Mouse (Mus musculus) urinary bladder, postnatal 14 days (tissue): ENCODE results near the gene Ube2j1.
A peak's percentile ranks its signal among the peaks of the same experiment; 100 is the strongest.

ENCODE experiments used
- DNase-seq: peaks from one replicate; pipeline ENCODE4 v3.0.0; 2021; ENCODE audit warnings: low spot score

Ube2j1 gene

GRCm38 (mm10) chr4:33018361-33018999 is 12.7 kb upstream of the Ube2j1 start:
- DNase-seq = peak; percentile 87

- DNase-seq = no peak
These were observed 6.8 kb upstream of the Ube2j1 start for GRCm38 (mm10) chr4:33024420-33024819.

GRCm38 (mm10) chr4:33029104-33029503 is 2.1 kb upstream of the Ube2j1 start:
- DNase-seq = no peak

GRCm38 (mm10) chr4:33030264-33031194 is 687 bp upstream of the Ube2j1 start:
- DNase-seq = peak; percentile 22

- DNase-seq = no peak
These were observed 829 bp downstream of the Ube2j1 start for GRCm38 (mm10) chr4:33032045-33032444.

GRCm38 (mm10) chr4:33033515-33033914 is 2.3 kb downstream of the Ube2j1 start:
- no peak for DNase-seq

- DNase-seq = no peak
These were observed 8.6 kb downstream of the Ube2j1 start for GRCm38 (mm10) chr4:33039826-33040225.

- no peak for DNase-seq
These were observed 18.4 kb downstream of the Ube2j1 start for GRCm38 (mm10) chr4:33049601-33050000.

- DNase-seq = no peak
These were observed 20.8 kb downstream of the Ube2j1 start for GRCm38 (mm10) chr4:33052055-33052454.

GRCm38 (mm10) chr4:33052650-33053049 is 21.4 kb downstream of the Ube2j1 start:
- DNase-seq = no peak

GRCm38 (mm10) chr4:33054426-33054825 is 23.2 kb downstream of the Ube2j1 start:
- no peak for DNase-seq

GRCm38 (mm10) chr4:33056317-33056716 is 25.1 kb downstream of the Ube2j1 start:
- no peak for DNase-seq

- DNase-seq = peak; percentile 67
These were observed 26.9 kb downstream of the Ube2j1 start for GRCm38 (mm10) chr4:33057890-33058687.

- no peak for DNase-seq
These were observed 29.9 kb downstream of the Ube2j1 start for GRCm38 (mm10) chr4:33061158-33061557.

- DNase-seq = no peak
These were observed 31.8 kb downstream of the Ube2j1 start, which contains the start of gene Gabrr2 for GRCm38 (mm10) chr4:33062981-33063380. Gene Gabrr2 (plus strand): TSS chr4:33062999.

- DNase-seq = no peak
These were observed 33.8 kb downstream of the Ube2j1 start for GRCm38 (mm10) chr4:33064986-33065385.

GRCm38 (mm10) chr4:33066223-33066960 is 35.2 kb downstream of the Ube2j1 start:
- DNase-seq = no peak

- no peak for DNase-seq
These were observed 36.1 kb downstream of the Ube2j1 start for GRCm38 (mm10) chr4:33067331-33067730.

- DNase-seq = no peak
These were observed 36.6 kb downstream of the Ube2j1 start for GRCm38 (mm10) chr4:33067826-33068225.

GRCm38 (mm10) chr4:33068894-33069293 is 37.7 kb downstream of the Ube2j1 start:
- no peak for DNase-seq

GRCm38 (mm10) chr4:33070326-33070725 is 39.1 kb downstream of the Ube2j1 start:
- DNase-seq = no peak

- DNase-seq = no peak
These were observed 40.1 kb downstream of the Ube2j1 start for GRCm38 (mm10) chr4:33071337-33071736.
